Comparison of ENCODE assay signal across 9 mouse cellular contexts in genomic region chr4:36951955-36952215, GRCm38 (mm10). TPM values are rescaled to one million over a fixed set of nuclear protein-coding genes. Genes with fewer than 3 reads are reported as not detected.
DNase-seq lines count a peak whose midpoint lies in the region; ATAC-seq lines count a peak whose summit lies in the region.
"Had no signal": no experiment of that assay in that cellular context is flagged by ENCODE, and none has a peak within 500 bp of the region (broad histone marks: within the 10 kb centered on the region; RNA-seq: fewer than 3 reads in every experiment).

No protein-coding gene starts in this region.

- H3K36me3 ChIP-seq in kidney, embryonic 16.5 days (ENCODE audit: insufficient read depth, low read length): no peaks in the 10 kb centered on the region
- H3K36me3 ChIP-seq in embryonic facial prominence, embryonic 14.5 days (ENCODE audit: control insufficient read depth, insufficient read depth, low read length): no peaks in the 10 kb centered on the region
- no peaks in the 10 kb centered on the region for H3K36me3 ChIP-seq in limb, embryonic 10.5 days
- no peaks in the 10 kb centered on the region for H3K36me3 ChIP-seq in neural tube, embryonic 13.5 days

- peak overlapping the region; percentile 96 for H3K4me2 ChIP-seq in kidney, embryonic 16.5 days (replicated peaks; ENCODE audit: low read depth, low read length)
- H3K4me2 ChIP-seq in embryonic facial prominence, embryonic 14.5 days (ENCODE audit: low read depth, low read length): peak overlapping the region; percentile 99
- peak overlapping the region; percentile 89 for H3K4me2 ChIP-seq in neural tube, embryonic 13.5 days

- H3K27me3 ChIP-seq in kidney, embryonic 16.5 days (ENCODE audit: insufficient read depth, low read length): peaks cover 51% of the 10 kb centered on the region
- peaks cover 59% of the 10 kb centered on the region for H3K27me3 ChIP-seq in embryonic facial prominence, embryonic 14.5 days (replicated peaks; ENCODE audit: control insufficient read depth, insufficient read depth, low read length)
- peaks cover 60% of the 10 kb centered on the region for H3K27me3 ChIP-seq in limb, embryonic 10.5 days (ENCODE audit: low read depth, poor library complexity, severe bottlenecking)
- peaks cover 45% of the 10 kb centered on the region for H3K27me3 ChIP-seq in neural tube, embryonic 13.5 days

- H3K4me1 ChIP-seq in kidney, embryonic 16.5 days (ENCODE audit: insufficient read depth, low read length): peaks cover 16% of the 10 kb centered on the region
- 0 out of 2 replicates have a peak, but pooled peaks cover 3% of the 10 kb centered on the region for H3K4me1 ChIP-seq in embryonic facial prominence, embryonic 14.5 days (ENCODE audit: control insufficient read depth, insufficient read depth, low read length)
- H3K4me1 ChIP-seq in limb, embryonic 10.5 days: peaks cover 24% of the 10 kb centered on the region
- peaks cover 21% of the 10 kb centered on the region for H3K4me1 ChIP-seq in neural tube, embryonic 13.5 days (replicated peaks)

- WGBS in kidney, embryonic 16.5 days: 1% methylated on average over 7 of the region's 7 CpGs
- 3% methylated on average over 7 of the region's 7 CpGs for WGBS in embryonic facial prominence, embryonic 14.5 days
- 1% methylated on average over 7 of the region's 7 CpGs for WGBS in limb, embryonic 10.5 days
- WGBS in neural tube, embryonic 13.5 days: under 1% methylated on average over 7 of the region's 7 CpGs

- no peak for DNase-seq in kidney, postnatal 10 days
- DNase-seq in embryonic facial prominence, embryonic 14.5 days (ENCODE audit: low spot score): peak; percentile 5
- DNase-seq in limb, embryonic 10.5 days (ENCODE audit: low spot score): no peak
- DNase-seq in right cerebral cortex, postnatal 25 days: no peak
- DNase-seq in gastrocnemius, postnatal 10 days: no peak
- DNase-seq in urinary bladder, postnatal 14 days (ENCODE audit: low spot score): no peak

- H3K4me3 ChIP-seq in kidney, embryonic 16.5 days (ENCODE audit: low read length): peak overlapping the region; percentile 54
- H3K4me3 ChIP-seq in embryonic facial prominence, embryonic 14.5 days (ENCODE audit: low read depth, low read length): peak overlapping the region; percentile 57
- H3K4me3 ChIP-seq in limb, embryonic 10.5 days: peak overlapping the region; percentile 62
- H3K4me3 ChIP-seq in neural tube, embryonic 13.5 days: peak overlapping the region; percentile 66

- no peaks in the 10 kb centered on the region for H3K9me3 ChIP-seq in kidney, embryonic 16.5 days (ENCODE audit: low read length)
- no peaks in the 10 kb centered on the region for H3K9me3 ChIP-seq in embryonic facial prominence, embryonic 14.5 days (ENCODE audit: control insufficient read depth, low read length)
- H3K9me3 ChIP-seq in limb, embryonic 10.5 days (replicated peaks): no peaks in the 10 kb centered on the region
- no peaks in the 10 kb centered on the region for H3K9me3 ChIP-seq in neural tube, embryonic 13.5 days

- ATAC-seq in kidney, embryonic 16.5 days (ENCODE audit: low FRiP score, low TSS enrichment): 0 out of 2 replicates have a peak, but pooled peaks have one; percentile 7
- ATAC-seq in embryonic facial prominence, embryonic 14.5 days (ENCODE audit: low read depth): no peak
- no peak for ATAC-seq in neural tube, embryonic 13.5 days (ENCODE audit: low read depth)

- H3K27ac ChIP-seq in kidney, embryonic 16.5 days (ENCODE audit: low read length): no peak overlapping the region
- H3K27ac ChIP-seq in embryonic facial prominence, embryonic 14.5 days (replicated peaks; ENCODE audit: low read depth, low read length): no peak overlapping the region
- H3K27ac ChIP-seq in limb, embryonic 10.5 days: 0 out of 2 replicates have a peak overlapping the region, but pooled peaks have one; percentile 62
- no peak overlapping the region for H3K27ac ChIP-seq in neural tube, embryonic 13.5 days (replicated peaks)

- H3K9ac ChIP-seq in kidney, embryonic 16.5 days (replicated peaks; ENCODE audit: low read length): no peak overlapping the region
- H3K9ac ChIP-seq in embryonic facial prominence, embryonic 14.5 days (ENCODE audit: low read depth, low read length): peak overlapping the region; percentile 61
- peak overlapping the region; percentile 82 for H3K9ac ChIP-seq in neural tube, embryonic 13.5 days

RNA-seq across cellular contexts. Expression of gene Lingo2, which starts 0.3 kb away (rescaled TPM):
- 0.10 and 0.22 TPM in 2 replicates for polyA plus RNA-seq in kidney, embryonic 16.5 days (2015; fragmentation: Nextera tagmentation; extraction: Ambion mirVana)
- 4.6 and 6.5 TPM in 2 replicates for polyA plus RNA-seq in embryonic facial prominence, embryonic 14.5 days (2014; fragmentation: Nextera tagmentation; extraction: Ambion mirVana)
- 0.40 and 0.54 TPM in 2 replicates for polyA plus RNA-seq in limb, embryonic 10.5 days (2016; fragmentation: Nextera tagmentation; extraction: Ambion mirVana)
- polyA plus RNA-seq in neural tube, embryonic 13.5 days (2015; fragmentation: Nextera tagmentation; extraction: Ambion mirVana): 44.5 and 45.6 TPM in 2 replicates
- under 1 TPM; 0.20 to 0.21 TPM for total RNA-seq in gastrocnemius, postnatal 10 days (2021)
- total RNA-seq: common myeloid progenitor, adult 5-6 weeks had no signal
